9 mouse cellular contexts compared by ENCODE assay signal in the genomic region with DNA sequence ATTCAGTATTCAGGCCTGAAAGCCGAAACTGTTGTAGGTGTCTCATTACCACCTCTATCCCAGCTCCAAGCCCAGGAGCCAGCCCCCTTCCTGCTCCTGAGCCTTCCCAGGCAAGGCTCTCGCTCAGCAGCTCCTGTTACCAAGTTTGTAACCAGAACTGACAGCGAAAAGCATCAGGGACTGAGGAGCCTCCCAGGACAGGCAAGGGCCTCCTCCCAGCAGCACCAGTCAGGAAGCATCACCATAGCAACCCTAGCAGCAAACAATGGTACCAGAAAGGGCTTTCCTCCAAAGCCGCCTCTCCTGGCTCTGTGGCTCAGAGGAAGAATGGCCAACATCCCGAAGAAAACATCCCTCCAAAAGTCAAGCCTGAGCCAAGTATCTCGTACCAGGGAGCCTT. TPM values are rescaled to one million over a fixed set of nuclear protein-coding genes. Genes with fewer than 3 reads are reported as not detected.
DNase-seq lines count a peak whose midpoint lies in the region; ATAC-seq and TF ChIP-seq lines count a peak whose summit lies in the region.
"Had no signal": no experiment of that assay in that cellular context is flagged by ENCODE, and none has a peak within 500 bp of the region (broad histone marks: within the 10 kb centered on the region; RNA-seq: fewer than 3 reads in every experiment).

A gene (plus strand): TSS at position 265 of the 400 bp plus-strand sequence.
A gene (plus strand): TSS at position 312 of the 400 bp plus-strand sequence.

- peaks cover 2% of the 10 kb centered on the region; the same call in 1 of the 2 replicates for H3K4me1 ChIP-seq in testis, adult 2 months (ENCODE audit: control insufficient read depth, insufficient read depth, low read length)
- peaks cover 9% of the 10 kb centered on the region; the same call in 1 of the 2 replicates for H3K4me1 ChIP-seq in heart, embryonic 10.5 days
- peaks cover 10% of the 10 kb centered on the region; the same call in 1 of the 2 replicates for H3K4me1 ChIP-seq in neural tube, embryonic 12.5 days

- TF ChIP-seq POLR2A in testis, adult 2 months (IDR thresholded peaks at IDR 0.05; ENCODE audit: control insufficient read depth, low read depth, low read length) = 0 out of 2 replicates have a peak, but pooled peaks have one; percentile 12

- H3K27me3 ChIP-seq in testis, adult 2 months (ENCODE audit: control insufficient read depth, insufficient read depth, low read length) = no peaks in the 10 kb centered on the region
- H3K27me3 ChIP-seq in heart, embryonic 10.5 days (ENCODE audit: insufficient read depth, poor library complexity, severe bottlenecking) = no peaks in the 10 kb centered on the region
- no peaks in the 10 kb centered on the region for H3K27me3 ChIP-seq in neural tube, embryonic 12.5 days (replicated peaks)

- 38% methylated on average over 6 of the region's 6 CpGs for WGBS in heart, embryonic 10.5 days
- WGBS in neural tube, embryonic 12.5 days = 34% methylated on average over 6 of the region's 6 CpGs

- H3K4me2 ChIP-seq in neural tube, embryonic 12.5 days (replicated peaks) = no peak within 1 kb of the TSS

- no peak for TF ChIP-seq CTCF in testis, adult 2 months (IDR thresholded peaks at IDR 0.05; ENCODE audit: control insufficient read depth, insufficient read depth, insufficient replicate concordance, low read depth, low read length)

- H3K9ac ChIP-seq in neural tube, embryonic 12.5 days = no peak within 1 kb of the TSS

- peak within 1 kb of the TSS; percentile 51 for H3K27ac ChIP-seq in testis, adult 2 months (ENCODE audit: control insufficient read depth, insufficient read depth, low read depth, low read length)
- no peak within 1 kb of the TSS for H3K27ac ChIP-seq in heart, embryonic 10.5 days
- no peak within 1 kb of the TSS for H3K27ac ChIP-seq in neural tube, embryonic 12.5 days

- no peaks in the 10 kb centered on the region for H3K9me3 ChIP-seq in heart, embryonic 10.5 days
- H3K9me3 ChIP-seq in neural tube, embryonic 12.5 days = no peaks in the 10 kb centered on the region

- H3K36me3 ChIP-seq in testis, adult 2 months (ENCODE audit: control insufficient read depth, insufficient read depth, low read length) = no peaks in the 10 kb centered on the region; the same call in 1 of the 2 replicates
- peaks cover 67% of the 10 kb centered on the region for H3K36me3 ChIP-seq in heart, embryonic 10.5 days
- peaks cover 52% of the 10 kb centered on the region for H3K36me3 ChIP-seq in neural tube, embryonic 12.5 days

- 0 out of 2 replicates have a peak, but pooled peaks have one; percentile 58 for ATAC-seq in neural tube, embryonic 12.5 days (ENCODE audit: low FRiP score, low read depth)
- ATAC-seq in granulocyte monocyte progenitor cell, adult 5-6 weeks (replicated peaks; ENCODE audit: poor library complexity, severe bottlenecking) = no peak

- H3K4me3 ChIP-seq in testis, adult 2 months (ENCODE audit: control insufficient read depth, low read depth, low read length) = peak within 1 kb of the TSS; percentile 69
- no peak within 1 kb of the TSS for H3K4me3 ChIP-seq in heart, embryonic 10.5 days
- no peak within 1 kb of the TSS for H3K4me3 ChIP-seq in neural tube, embryonic 12.5 days

- no peak for DNase-seq in testis, postnatal 10 days (ENCODE audit: low spot score)
- peak; percentile 85 for DNase-seq in heart, embryonic 10.5 days (ENCODE audit: low spot score)
- peak; percentile 33 to 56 for DNase-seq in kidney, postnatal 25 days
- DNase-seq in adipocyte (ENCODE audit: low spot score) = no peak
- DNase-seq in urinary bladder, postnatal 4 days (ENCODE audit: low spot score in 2 of 2) = no peak

RNA-seq across cellular contexts. Expression of the first gene that starts in this region (rescaled TPM):
- 44.5 and 49.1 TPM in 2 replicates for polyA plus RNA-seq in testis, adult 2 months (2012; rRNA removed)
- 0.29 TPM in 1 of 2 replicates, not detected in the other for polyA plus RNA-seq in heart, embryonic 10.5 days (2016; fragmentation: Nextera tagmentation; extraction: Ambion mirVana)
- 0.17 and 0.34 TPM in 2 replicates for polyA plus RNA-seq in neural tube, embryonic 12.5 days (2016; fragmentation: Nextera tagmentation; extraction: Ambion mirVana)
- total RNA-seq in granulocyte monocyte progenitor cell, adult 5-6 weeks (2014; fragmentation: Nextera tagmentation) = not detected in 2 replicates
- total RNA-seq in granulocyte monocyte progenitor cell, adult 5-6 weeks (2017) = 0.22 TPM in 1 of 2 replicates, not detected in the other

RNA-seq across cellular contexts. Expression of the second gene that starts in this region (rescaled TPM):
- not detected in 2 replicates for polyA plus RNA-seq in testis, adult 2 months (2012; rRNA removed)
- polyA plus RNA-seq in heart, embryonic 10.5 days (2016; fragmentation: Nextera tagmentation; extraction: Ambion mirVana) = not detected in 2 replicates
- not detected in 2 replicates for polyA plus RNA-seq in neural tube, embryonic 12.5 days (2016; fragmentation: Nextera tagmentation; extraction: Ambion mirVana)
- total RNA-seq in granulocyte monocyte progenitor cell, adult 5-6 weeks (2014; fragmentation: Nextera tagmentation) = not detected in 2 replicates
- not detected in 2 replicates for total RNA-seq in granulocyte monocyte progenitor cell, adult 5-6 weeks (2017)
- total RNA-seq: gastrocnemius, postnatal 4 days had no signal

Comparison
In these comparisons a context has a peak if more than half of its experiments do, and no peak if none do; other contexts are left out.
1. RNA of the first gene that starts in this region (polyA plus RNA-seq): 44.5 to 49.1 TPM in testis, adult 2 months; 0.17 to 0.34 TPM in neural tube, embryonic 12.5 days and 0.29 TPM in heart, embryonic 10.5 days; every median in the first group is over 10 times any median in the second.
2. Peak in DNase-seq in heart, embryonic 10.5 days; RNA of the genes that start here not detected or under 1 TPM.
3. Peak in ATAC-seq in neural tube, embryonic 12.5 days; RNA of the genes that start here not detected or under 1 TPM.
4. DNase-seq: peak in kidney, postnatal 25 days (2 of 2); none in testis, postnatal 10 days (single experiment), adipocyte (single experiment) and urinary bladder, postnatal 4 days (0 of 2).